Mouse (Mus musculus): ENCODE measurements around the gene Tiam1.

GRCm38 (mm10) chr16:89902578-89903304 lies 240.8 kb downstream of the Tiam1 start:
- TF ChIP-seq CTCF (IDR thresholded peaks at IDR 0.05; ENCODE audit: low read depth) (peak; percentile 39), EP300 (optimal IDR thresholded peaks at IDR 0.05) (no peak)

Measured in stomach, postnatal 0 days (tissue).